Mouse (Mus musculus): ENCODE data around the gene Tmc8. TPM values are rescaled to one million over a fixed set of nuclear protein-coding genes. Genes with fewer than 3 reads are reported as not detected.
"Not testable (repeated sequence)": the region's sequence is repeated elsewhere in the genome, so short reads cannot be mapped to it uniquely, and the experiment has no call there.

Tmc8 gene
- total RNA-seq, 2 experiments from 2014 or later, result 3.2 to 4.3 TPM

- no peak for DNase-seq (ENCODE audit: low spot score in 2 of 2)
These were observed 41.5 kb downstream of the Tmc8 start for GRCm38 (mm10) chr11:117823411-117823810.

DNA sequence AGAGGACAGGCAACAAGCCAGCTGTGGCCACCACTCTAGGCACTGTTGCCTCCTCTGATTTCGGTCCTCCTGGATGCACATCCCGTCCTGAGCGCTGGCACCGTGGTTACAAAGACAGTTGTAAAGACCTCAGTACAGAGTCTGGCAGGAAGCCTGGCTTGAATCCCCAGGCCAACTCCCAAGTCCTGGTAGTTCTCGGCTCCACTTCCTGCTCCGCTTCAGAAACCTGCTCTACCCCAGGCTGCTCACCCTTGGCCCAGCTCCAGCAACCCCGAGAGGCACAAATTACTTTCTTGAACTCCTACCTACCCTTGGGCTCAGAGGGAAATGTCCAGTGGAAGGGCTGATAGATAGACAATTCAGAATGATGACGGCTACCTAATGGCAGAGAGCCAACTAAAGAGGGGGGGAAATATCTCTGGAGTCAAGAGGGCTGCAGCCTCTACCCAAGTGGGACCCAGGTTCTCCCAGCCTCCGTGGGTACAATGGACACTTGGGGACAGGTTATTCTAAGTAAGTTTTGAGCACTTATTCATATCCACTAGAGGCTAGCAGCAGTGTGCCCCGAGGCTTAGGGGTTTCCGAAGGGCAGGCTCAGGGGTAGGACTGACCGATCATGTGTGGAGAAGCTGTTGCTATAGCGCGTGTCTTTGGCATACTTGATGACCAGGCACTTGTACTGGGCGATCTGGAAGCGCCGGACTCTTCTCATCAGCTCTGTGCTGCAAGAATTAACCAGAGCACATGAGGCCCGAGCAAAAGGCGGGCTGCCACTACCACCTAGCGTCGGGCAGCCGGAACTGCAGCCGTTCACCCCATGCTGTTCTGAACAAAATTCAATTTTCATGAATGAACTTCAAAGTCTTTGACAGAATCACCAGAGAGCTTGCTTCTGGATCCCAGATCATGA is 42.4 kb downstream of the Tmc8 start:
- peak; percentile 77 to 78 for DNase-seq (ENCODE audit: low spot score in 2 of 2)

GRCm38 (mm10) chr11:117825333-117826101 is 43.6 kb downstream of the Tmc8 start, which contains the start of the genes Afmid and Tk1:
Gene Afmid, plus strand, starts transcription at chr11:117825924.
Gene Tk1, minus strand, starts transcription at chr11:117826092.
- DNase-seq (ENCODE audit: low spot score in 2 of 2), result peak; percentile 44 to 50

- DNase-seq (ENCODE audit: low spot score in 2 of 2), result no peak
These were observed 44.3 kb downstream of the Tmc8 start for GRCm38 (mm10) chr11:117826164-117826563.

DNA sequence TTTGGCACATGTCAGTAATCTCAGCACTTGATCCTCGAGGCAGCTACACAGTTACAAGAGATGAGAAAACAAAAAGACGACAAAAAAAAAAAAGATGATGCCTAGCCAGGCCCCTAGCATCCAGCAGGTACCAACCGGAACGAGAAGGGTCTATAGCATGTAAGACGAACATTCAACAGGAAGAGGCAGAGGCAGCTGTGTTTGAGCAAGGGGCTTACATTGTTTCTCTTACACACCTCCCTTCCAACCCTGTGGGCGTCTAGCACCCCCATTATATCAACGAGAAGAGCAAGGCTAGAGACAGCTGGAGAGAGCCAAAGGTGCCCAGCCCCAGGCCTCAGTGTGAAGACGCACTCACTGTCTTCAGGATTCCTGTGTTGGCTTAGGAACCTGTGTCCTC is 45.0 kb downstream of the Tmc8 start:
- DNase-seq (ENCODE audit: low spot score in 2 of 2), result no peak

- DNase-seq (ENCODE audit: low spot score in 2 of 2), result no peak
These were observed 45.5 kb downstream of the Tmc8 start for GRCm38 (mm10) chr11:117827386-117827785.

GRCm38 (mm10) chr11:117828149-117828887 is 46.4 kb downstream of the Tmc8 start:
- no peak for DNase-seq (ENCODE audit: low spot score in 2 of 2)

DNA sequence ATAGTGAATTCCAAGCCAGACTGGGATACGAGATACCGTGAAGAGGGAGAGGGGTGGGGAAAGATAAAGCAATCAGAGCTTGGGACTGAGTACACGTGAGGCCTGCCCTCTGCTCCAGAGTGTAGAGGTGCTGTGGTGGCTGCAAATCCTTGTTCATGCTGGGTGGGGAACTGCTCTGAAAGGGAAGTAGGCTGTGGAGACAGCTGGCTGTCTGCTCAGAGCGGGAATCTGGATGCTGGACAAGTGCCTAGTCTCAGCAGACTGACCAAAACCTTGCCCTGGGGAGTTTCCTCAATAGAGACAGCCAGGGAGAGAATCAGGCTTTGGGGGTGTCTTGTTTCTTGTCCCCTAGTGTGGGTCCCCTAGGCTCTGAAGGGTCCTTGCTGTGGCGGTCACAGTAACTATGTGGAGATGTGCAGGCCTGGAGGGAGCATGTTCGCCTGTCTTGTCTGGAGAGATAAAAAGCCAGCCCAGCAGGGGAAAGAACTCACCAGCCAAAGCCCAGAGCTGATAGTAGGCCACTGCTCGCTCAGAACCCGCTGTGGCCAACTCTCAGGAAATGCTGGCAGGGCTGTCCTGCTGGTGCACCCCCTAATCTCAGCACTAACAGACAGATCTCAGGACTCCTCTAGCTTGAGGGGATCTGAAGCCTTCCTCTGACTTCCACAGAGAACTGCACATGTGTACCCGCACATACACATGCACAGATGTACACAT is 47.2 kb downstream of the Tmc8 start:
- DNase-seq (ENCODE audit: low spot score in 2 of 2), result no peak

GRCm38 (mm10) chr11:117829671-117830215 is 47.9 kb downstream of the Tmc8 start:
- DNase-seq (ENCODE audit: low spot score in 2 of 2), result no peak

- no peak for DNase-seq (ENCODE audit: low spot score in 2 of 2)
These were observed 48.5 kb downstream of the Tmc8 start for GRCm38 (mm10) chr11:117830401-117830800.

DNA sequence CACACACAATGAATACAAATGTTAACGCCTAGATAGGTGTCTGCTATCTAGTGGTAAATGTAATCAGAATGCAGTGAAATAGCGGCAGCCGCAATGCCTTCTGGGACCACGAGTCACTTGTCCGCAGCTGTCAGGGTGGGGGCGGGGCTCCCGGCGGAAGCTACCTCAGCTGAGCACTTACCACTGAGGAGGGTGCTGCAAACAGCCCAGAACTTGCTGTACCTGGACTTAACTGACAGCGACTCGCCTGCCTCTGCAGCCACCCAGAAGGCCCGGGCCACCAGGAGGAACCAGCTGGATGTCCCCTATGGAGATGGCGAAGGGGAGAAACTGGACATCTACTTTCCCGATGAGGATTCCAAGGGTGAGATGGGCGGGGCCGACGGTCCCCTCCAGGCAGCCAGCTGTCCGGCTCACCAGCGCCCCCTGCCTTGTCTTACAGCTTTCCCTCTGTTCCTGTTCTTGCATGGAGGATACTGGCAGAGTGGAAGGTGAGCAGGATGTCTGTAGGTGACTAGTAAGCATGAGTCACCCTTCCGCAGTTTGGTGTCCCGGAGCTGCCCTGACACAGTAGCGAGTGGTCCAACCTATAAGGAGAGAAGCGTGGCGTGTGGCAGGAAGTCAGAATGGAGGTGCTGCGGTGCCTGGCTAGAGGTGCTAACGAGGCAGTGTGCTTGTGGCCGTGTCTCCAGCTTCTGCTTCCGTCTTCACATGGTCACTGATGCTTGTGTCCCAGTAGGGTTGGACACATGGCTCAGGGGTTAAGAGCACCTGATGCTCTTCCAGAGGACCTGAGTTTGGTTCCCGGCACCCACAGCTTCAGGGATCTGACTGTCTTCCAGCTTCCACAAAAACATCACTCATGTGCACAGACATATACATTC is 50.5 kb downstream of the Tmc8 start:
- DNase-seq (ENCODE audit: low spot score in 2 of 2), result peak; percentile 52 to 76

- DNase-seq (ENCODE audit: low spot score in 2 of 2), result not testable (repeated sequence)
These were observed 51.6 kb downstream of the Tmc8 start for GRCm38 (mm10) chr11:117833509-117833908.

DNA sequence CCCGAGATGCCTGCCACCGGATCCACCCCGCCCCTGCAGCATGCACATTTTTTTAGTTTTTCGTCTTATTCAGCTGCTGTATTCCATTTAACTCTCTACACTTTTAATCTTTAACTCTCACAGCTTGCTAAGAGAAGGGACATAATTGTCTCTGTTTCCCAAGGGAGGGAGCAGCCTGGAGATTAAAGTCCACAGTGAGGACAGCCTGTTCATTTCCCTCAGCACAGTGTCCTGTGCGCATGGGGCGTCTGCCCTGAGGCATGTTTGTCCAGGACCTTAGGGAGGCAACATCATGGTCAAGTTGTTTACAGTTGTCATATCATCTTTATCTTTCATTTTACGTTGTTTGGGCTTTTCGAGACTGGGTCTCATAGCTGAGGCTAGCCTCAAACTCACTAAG is 52.2 kb downstream of the Tmc8 start:
- DNase-seq (ENCODE audit: low spot score in 2 of 2), result no peak

DNA sequence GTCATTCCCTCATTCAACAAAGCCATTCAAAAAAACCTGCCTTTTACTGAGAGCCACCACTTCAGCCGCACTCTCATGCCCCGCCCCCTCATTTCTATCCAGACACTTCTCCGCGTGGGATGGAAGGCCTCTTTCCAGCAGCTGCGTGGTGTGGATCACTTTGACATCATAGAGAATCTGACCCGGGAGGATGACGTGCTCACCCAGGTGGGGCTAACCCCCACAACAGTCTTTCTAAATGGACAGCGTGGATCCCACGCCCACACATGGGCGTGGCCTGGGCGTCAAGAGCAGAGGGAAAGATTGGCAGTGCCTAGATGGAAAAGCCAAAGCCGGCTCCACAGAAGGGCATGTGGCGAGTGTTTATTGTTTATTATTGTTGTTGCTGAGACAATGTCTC is 54.4 kb downstream of the Tmc8 start:
- no peak for DNase-seq (ENCODE audit: low spot score in 2 of 2)

- no peak for DNase-seq (ENCODE audit: low spot score in 2 of 2)
These were observed 56.7 kb downstream of the Tmc8 start for GRCm38 (mm10) chr11:117838572-117838971.

DNA sequence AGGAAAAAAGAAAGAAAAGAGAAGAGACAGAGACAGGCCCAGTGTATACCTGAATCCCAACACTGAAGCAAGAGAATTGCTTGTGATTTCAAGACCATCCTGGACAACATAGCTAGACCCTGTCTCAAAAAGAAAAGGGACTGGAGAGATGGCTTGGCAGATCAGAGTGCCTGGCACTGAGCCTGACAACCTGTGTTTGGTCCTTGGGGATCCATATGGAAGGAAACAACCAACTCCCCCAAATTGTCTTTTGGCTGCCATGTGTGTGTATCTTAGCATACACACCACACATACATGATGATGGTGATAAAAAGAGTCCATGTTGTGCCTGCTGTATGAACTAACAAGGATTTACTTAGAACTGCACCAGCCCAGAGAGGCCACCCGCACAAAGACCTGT is 57.1 kb downstream of the Tmc8 start:
- no peak for DNase-seq (ENCODE audit: low spot score in 2 of 2)

DNA sequence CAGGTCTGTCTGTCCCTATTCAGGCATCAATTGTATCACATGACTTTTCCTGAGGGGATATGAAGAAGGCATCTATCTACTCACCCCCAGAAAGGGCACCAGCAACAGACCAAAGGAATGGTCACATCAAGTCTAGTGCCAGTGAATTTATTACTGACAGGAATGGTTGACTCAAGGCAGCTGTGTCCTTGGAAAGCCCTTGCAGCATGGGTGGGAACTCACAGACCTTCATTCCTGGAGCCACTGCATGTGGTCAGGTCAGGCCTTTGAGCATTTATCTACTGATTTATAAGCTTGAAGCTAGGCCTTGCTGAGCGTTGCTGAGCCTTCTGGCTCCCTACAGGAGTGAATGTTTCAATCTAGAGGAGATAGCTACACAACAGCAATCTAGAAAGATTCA is 59.0 kb downstream of the Tmc8 start:
- no peak for DNase-seq (ENCODE audit: low spot score in 2 of 2)

Data from adrenal gland, adult 18-20 months (tissue).